Mouse (Mus musculus): ENCODE data around the gene Nup188. TPM values are rescaled to one million over a fixed set of nuclear protein-coding genes. Genes with fewer than 3 reads are reported as not detected.

The Nup188 gene
- total RNA-seq (2021): 10 to 100 TPM; 29.6 to 30.3 TPM
- long read RNA-seq, experiment 1, full-length matches to known transcripts: 6 of 11 reads
- long read RNA-seq, experiment 1, partial matches to known transcripts: 2 of 11 reads
- long read RNA-seq, experiment 1, other reads (novel, unspliced or antisense): 3 of 11 reads
- long read RNA-seq, experiment 2, partial matches to known transcripts: 8 of 18 reads
- long read RNA-seq, experiment 2, other reads (novel, unspliced or antisense): 9 of 18 reads

DNA sequence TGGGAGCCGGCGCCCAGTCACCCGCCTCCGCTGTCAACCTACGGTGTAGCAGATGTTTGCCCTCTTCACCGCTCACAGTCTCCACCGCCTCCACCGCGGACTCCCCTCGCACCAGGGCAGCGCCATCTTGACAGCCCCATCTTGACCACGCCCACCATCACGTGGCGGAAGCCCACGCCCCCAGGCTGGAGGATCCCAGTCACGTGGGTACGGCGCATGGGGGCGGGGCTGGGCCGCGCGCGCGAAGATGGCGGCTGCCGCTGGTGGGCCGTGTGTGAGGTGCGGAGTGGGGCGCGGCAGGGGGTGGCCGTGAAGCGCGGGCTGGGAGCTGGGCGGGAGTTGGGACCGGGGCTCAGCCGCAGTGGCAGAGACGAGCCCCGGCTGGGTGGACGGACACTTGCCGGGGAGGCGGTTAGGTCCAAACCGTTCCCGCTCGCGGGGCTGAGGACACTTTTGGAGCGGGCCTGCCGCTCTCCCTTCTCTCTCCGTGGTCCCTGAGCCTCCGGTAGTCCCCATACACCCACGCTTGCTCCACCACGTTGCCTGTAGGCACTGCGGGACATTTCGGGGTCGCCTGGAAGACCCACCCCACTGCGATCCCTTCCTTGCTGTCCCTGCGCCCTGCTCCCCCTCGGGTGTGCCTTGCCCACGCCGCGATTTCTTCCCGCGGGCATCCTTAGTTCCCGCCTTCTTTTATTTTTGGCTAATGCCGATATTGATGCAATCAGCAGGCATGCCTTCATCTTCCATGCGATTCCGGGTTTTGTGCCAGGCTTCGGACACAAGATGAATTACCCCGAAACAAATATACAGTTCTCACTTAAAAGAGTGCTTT lies at the start of gene Nup188, which contains the start of gene Dolk:
Gene Nup188 (plus strand): TSS at position 206 of the 835 bp plus-strand sequence.
Gene Dolk (minus strand): TSS at position 143 of the 835 bp plus-strand sequence.
- DNase-seq (ENCODE audit: low spot score in 2 of 2): peak; percentile 98 to 99

- no peak for DNase-seq (ENCODE audit: low spot score in 2 of 2)
Measured at GRCm38 (mm10) chr2:30236426-30237198, 49.6 kb upstream of the Nup188 start.

DNA sequence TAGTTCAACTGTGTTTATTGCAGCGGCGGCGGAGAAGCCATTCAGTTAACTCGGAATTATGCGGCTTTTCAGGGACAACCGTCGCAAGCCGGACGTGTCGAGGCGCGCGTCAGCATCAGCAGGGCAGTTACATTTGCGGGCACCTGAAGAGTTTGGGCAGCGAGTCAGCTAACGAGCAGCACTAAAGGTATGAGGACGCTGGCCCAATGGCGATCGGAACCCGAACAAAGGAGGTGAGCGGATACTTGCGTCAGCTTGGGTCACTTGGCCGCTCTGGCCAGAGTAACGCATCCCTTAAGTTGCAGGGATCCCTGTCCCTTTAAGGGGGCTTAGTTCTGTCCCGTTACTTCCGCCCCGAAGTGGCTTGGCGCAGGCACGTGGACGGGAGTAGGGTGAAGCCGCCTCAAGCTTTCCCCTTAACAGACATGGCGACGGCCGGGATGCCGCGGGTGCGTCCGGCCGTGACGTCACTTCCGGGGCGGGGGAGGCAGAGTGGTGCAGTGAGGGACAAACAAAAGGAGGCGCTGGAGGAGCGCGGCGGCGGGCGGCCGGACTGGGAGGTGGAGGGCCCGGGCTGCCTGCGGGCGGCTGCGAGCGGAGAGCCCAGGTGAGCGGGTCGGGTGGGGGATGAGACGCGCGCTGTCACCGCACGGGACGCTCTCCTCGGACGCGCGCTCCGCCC lies 48.9 kb upstream of the Nup188 start, which contains the start of gene Lrrc8a:
Gene Lrrc8a (plus strand): TSS at position 517 of the 682 bp plus-strand sequence.
- DNase-seq (ENCODE audit: low spot score in 2 of 2): peak; percentile 100

DNA sequence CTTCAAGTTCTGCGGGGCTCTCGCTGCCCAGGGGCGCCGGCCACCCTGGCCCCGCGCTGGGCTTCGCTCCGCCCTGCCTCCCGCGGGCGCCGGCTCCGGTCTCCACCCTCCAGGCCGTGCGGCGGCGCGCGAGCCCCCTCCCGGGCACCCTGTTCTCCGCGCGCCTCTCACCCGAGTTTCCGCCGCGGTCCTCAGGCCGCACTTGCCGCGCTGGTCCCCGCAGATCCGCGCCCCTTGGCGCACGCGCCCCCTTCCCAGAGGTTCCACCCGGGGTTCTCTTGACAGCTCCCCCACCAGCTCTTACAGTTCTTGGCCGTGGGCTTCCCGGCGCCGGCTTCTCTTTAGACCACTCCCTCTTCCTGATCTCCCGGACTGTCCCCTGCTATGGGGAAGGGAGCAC lies 48.3 kb upstream of the Nup188 start:
- peak; percentile 74 to 77 for DNase-seq (ENCODE audit: low spot score in 2 of 2)

- DNase-seq (ENCODE audit: low spot score in 2 of 2): no peak
Measured at GRCm38 (mm10) chr2:30238906-30239465, 47.2 kb upstream of the Nup188 start.

DNA sequence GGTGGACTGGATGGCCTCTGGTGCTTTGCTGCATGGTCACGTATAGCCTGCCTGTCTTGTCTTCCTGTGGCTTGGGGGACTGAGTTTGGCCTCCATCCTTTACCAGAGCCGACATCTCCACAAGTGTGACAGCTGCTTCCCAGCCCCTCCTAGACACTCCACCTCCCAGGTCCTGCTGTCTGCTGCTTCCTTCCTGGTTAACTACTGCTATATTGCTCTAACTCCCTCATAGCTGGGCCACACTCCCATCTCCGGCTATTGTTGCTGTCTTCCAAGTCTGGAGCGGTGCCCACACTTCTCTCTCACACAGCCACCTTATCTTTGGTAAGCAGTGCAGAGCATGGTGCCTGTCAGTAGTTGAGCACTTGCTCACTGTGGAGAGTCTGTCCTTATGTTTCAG lies 46.4 kb upstream of the Nup188 start:
- DNase-seq (ENCODE audit: low spot score in 2 of 2): no peak

DNA sequence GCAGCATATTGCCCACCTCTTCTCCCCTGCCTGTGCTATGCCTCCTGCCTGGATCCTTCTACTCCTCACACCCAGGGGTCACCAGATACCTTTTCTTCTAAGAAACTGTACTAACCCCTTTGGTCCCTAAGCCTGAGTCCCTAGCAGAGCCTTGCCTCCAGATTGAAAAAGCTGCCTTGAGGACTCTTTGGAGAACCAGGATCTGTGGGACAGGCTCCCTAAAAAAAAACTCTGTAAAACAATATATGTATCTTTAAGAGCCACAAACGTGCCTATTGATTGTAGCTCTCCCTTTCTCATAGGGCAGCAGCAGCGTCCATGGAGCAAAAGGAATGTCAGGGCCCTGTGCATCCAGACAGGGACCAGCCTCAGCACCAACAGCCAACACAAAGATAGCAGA lies 45.9 kb upstream of the Nup188 start, which contains the start of gene Gm28035:
Gene Gm28035 (plus strand): TSS at position 301 of the 400 bp plus-strand sequence.
- DNase-seq (ENCODE audit: low spot score in 2 of 2): no peak

DNA sequence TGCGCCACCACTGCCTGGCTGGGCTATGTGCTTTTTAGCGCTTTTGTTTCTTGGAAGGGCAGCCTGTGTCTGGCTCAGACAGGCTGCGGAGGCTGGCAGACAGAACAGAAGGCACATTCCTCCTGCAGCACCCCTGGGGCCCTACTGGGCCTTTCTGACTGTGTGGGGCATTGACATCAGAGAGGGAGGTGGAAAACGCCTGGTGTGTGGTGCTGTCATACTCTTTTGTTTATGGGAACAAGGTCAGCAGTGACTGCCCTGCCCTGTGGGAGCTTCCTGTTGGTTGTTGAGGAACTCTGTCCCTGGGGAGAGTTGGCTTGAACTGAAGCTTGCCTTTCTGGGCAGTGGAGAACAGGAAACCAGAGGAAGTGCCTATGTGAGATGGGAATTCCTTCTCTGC lies 43.7 kb upstream of the Nup188 start:
- DNase-seq (ENCODE audit: low spot score in 2 of 2): peak; percentile 50 to 61

GRCm38 (mm10) chr2:30243391-30243790 lies 42.8 kb upstream of the Nup188 start:
- DNase-seq (ENCODE audit: low spot score in 2 of 2): no peak

- no peak for DNase-seq (ENCODE audit: low spot score in 2 of 2)
Measured at GRCm38 (mm10) chr2:30244595-30245178, 41.5 kb upstream of the Nup188 start.

DNA sequence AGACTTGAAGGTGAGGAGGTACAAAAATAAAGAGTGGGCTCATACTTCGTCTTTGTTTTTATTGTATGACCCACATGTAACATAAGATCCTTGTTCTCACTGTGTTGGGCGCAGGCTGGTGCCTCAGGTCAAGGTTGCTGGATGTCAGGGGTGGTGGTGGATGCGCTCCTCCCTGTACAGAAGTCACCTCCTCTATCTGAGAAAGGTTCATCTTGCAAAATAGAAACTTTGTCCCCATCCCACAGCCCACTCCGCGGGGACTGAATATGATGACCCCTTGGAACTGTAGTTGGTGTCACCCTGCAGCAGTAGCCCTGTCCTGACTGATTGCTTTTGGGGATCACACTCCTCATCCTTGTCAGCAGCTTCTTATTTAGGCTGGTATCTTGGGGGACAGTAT lies 39.2 kb upstream of the Nup188 start:
- no peak for DNase-seq (ENCODE audit: low spot score in 2 of 2)

DNA sequence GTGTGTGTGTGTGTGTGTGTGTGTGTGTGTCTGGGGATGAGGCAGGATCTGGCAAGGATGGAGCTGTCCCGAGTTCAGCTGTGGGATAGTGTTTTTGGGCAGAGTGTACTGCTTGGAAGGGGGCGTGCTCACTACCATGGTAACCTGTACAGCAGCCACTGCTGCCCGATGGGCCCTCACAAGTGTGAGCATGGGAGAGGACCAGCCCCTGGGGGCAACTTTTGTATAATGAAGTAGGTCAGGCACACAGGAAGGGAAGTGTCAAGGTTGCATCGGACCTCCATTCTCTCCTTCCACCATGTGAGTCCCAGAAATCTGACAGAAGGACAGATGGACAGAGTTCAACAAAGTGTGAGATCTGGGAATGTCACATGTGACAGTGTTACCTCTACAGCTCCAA lies 38.5 kb upstream of the Nup188 start:
- no peak for DNase-seq (ENCODE audit: low spot score in 2 of 2)

- no peak for DNase-seq (ENCODE audit: low spot score in 2 of 2)
Measured at GRCm38 (mm10) chr2:30249182-30249581, 37.0 kb upstream of the Nup188 start.

DNA sequence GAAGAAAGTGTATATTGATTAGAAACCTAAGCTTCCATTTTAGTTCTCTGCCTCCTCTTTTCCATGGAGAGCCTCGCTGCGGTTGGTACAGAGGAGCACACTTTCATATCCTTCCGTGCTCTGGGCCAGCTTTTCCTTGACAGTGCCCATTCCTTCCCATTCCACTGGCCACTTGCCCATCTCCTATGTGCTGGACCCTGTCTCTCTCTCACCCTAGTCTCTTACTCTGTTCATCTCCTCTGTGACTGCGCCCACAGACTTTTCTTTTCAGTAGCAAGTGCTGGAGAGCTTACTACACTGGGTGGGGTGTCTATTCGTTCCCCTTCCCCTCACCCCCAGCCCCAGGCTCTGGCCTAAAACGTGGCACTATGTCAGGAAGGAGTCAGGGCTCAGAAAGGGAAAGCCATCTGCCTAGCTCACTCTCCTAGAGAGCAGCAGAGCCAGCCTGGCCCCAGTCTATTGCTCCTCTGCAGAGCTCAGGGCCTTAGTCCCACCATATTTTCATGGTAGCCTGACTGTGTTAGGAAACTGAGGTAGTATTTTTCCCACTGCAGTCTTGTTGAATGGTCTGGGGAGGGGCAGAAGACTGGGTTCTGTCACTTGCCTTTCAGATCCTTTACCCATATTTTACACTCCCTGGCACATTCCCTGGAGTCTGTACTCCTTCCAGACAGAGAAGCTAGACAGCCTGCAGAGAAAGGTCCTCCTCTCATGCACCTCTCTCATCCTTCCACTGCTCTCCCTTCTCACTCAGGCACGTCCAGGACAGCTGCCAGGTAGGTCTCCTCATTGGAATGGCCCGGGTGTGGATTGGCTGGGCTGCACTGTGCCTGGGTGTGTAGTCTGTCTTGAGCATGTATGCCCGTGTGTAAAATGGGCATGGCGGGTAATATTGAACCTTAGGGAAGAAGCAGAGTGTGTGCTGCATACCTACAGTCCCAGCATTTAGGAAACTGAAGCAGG lies 35.8 kb upstream of the Nup188 start:
- DNase-seq (ENCODE audit: low spot score in 2 of 2): no peak

DNA sequence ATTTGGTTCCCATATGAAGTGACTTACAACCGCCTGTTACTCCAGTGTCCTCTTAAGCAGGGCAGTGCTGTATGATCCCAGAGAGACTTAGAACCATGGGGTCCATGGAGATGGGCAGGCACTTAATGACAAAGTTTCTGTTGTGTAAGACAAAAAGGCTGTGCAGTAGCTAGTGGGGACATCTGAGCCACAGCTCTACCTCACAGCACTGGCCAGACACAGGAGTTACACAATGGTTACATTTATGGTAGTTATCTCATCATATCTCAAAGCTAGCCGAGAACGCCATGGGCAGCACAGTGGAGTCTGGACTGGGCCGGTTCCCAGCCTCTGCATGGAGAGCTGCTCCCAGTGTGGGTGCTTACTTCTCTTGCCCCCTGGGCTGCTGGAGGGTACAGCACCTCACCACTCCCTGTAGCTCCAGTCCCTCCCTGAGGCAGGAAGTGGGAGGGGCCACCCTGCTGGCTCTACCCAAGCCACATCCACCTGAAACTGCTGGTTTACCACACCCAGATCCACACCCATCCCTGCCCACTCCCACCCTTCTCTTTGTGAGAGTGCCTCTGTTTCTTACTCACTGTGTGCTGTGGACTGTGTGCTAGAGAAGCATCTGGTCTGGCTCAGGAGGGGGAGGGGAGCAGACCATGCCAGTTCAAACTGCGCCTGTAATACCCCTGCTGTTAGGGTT lies 34.6 kb upstream of the Nup188 start:
- no peak for DNase-seq (ENCODE audit: low spot score in 2 of 2)

GRCm38 (mm10) chr2:30252521-30252920 lies 33.7 kb upstream of the Nup188 start:
- no peak for DNase-seq (ENCODE audit: low spot score in 2 of 2)

DNA sequence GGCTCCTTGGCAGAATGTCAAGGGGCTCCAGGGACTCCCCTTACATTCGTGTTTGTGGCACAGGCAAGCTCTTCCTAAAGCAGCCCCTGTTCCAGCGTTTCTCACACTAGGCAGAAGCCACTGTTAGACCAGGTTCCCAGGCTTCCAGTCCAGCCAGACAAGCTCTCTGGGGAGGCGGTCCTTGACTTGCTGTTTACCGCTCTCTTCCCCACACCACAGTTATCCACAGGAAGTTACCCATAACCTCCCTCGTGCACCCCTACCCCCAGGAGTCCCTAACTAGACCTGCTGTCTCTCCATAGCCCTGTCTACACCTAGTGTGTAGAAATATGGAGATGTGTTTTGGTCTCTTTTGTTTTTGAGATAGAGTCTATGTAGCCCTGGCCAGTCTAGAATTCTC lies 32.4 kb upstream of the Nup188 start:
- no peak for DNase-seq (ENCODE audit: low spot score in 2 of 2)

DNA sequence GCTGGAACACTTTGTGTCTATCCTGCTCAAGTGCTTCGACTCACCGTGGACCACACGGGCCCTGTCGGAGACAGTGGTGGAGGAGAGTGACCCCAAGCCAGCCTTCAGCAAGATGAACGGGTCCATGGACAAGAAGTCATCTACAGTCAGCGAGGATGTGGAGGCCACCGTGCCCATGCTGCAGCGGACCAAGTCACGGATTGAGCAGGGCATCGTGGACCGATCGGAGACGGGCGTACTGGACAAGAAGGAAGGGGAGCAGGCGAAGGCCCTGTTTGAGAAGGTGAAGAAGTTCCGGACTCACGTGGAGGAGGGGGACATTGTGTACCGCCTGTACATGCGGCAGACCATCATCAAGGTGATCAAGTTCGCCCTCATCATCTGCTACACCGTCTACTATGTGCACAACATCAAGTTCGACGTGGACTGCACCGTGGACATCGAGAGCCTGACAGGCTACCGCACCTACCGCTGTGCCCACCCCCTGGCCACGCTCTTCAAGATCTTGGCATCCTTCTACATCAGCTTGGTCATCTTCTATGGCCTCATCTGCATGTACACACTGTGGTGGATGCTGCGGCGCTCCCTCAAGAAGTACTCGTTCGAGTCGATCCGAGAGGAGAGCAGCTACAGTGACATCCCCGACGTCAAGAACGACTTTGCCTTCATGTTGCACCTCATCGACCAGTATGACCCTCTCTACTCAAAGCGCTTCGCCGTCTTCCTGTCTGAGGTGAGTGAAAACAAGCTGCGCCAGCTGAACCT lies 30.4 kb upstream of the Nup188 start:
- no peak for DNase-seq (ENCODE audit: low spot score in 2 of 2)

All from adrenal gland, adult 18-20 months (tissue).